Mouse (Mus musculus): ENCODE results near the gene Ext2. TPM values are rescaled to one million over a fixed set of nuclear protein-coding genes. Genes with fewer than 3 reads are reported as not detected.

Gene Ext2
- total RNA-seq, 2 experiments from 2014 or later = 58.0 to 59.9 TPM

DNA sequence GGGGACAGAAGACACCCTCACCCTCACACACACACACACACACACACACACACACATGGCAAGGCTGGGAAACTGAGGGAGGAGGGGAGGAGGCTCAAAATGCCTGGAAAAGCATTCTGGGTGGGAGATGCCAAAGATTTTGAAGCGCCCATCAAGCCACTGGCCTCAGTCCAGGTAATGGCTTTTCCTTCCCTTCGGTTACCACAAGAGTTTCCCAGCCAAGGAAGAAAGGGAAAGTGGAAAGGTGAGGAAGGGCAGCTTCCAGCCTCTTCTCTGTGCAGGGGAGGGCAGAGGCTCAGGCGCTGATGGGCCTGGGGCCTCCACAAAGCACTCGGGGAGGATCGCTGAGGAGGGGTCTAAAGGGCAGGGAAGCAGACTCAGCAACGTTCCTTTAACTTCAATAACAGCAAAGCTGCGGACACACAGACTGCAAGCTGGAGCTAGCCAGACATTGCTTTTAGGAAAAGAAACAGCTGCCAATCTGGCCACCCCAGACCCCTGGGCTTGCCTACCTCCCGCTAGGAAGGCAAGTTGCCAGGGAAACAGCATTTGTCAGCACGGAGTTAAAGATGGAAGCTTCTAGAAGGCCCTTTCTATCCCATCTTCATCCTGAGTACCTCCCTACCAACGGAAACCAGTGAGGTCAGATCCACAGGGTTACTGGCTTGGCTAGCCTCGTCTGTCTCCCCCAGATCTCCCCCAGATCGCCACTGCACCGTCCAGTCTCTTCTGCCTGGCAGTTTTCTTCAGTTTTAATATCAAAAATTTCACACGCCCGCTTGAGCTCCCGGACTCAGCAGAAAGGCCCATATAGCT is 43.1 kb downstream of the Ext2 start:
- no peak for DNase-seq
- intact Hi-C loops (cut with DNase I) = no loop called here

DNA sequence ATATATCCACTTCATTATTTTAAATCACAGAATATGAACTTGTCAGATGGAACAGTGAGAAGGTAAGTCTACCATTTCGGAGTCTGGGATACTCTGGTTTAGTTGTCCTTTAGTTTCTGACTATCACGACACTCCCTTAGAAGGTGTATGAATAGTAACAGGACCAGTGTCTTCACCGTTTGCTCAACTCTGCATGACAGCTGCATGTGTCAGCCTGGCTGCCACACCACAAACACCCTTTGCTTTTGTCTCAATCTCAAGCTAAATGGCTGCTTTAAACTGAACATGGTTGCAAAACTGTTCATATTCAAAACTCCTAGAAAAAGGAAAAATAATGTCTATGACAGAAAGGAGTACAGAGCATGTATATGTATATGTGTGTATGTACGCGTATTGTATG is 43.8 kb downstream of the Ext2 start:
- intact Hi-C loops (cut with DNase I) = no loop called here

DNA sequence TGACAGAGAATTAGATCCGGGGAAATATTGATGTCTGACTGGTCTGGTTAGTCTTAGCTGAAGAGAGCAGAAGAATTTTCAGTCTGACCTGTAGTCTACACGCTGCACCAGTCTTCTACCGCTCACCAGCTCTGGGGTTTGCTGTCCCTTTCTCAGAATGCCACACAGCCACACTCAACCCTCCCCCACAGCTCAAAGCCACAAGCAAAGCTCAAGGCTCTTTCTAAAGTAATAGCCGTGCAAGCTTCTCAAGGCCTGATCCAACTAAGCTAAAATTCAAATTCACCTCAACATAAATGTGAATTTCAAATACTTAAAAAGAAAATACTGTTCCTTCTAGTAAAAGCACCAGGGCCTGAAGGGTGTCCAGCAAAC is 45.3 kb downstream of the Ext2 start:
- intact Hi-C loops (cut with DNase I) = no loop called here
- no peak for DNase-seq

More for the DNA sequence above, 43.8 kb downstream of the Ext2 start:
- DNase-seq = no peak

DNA sequence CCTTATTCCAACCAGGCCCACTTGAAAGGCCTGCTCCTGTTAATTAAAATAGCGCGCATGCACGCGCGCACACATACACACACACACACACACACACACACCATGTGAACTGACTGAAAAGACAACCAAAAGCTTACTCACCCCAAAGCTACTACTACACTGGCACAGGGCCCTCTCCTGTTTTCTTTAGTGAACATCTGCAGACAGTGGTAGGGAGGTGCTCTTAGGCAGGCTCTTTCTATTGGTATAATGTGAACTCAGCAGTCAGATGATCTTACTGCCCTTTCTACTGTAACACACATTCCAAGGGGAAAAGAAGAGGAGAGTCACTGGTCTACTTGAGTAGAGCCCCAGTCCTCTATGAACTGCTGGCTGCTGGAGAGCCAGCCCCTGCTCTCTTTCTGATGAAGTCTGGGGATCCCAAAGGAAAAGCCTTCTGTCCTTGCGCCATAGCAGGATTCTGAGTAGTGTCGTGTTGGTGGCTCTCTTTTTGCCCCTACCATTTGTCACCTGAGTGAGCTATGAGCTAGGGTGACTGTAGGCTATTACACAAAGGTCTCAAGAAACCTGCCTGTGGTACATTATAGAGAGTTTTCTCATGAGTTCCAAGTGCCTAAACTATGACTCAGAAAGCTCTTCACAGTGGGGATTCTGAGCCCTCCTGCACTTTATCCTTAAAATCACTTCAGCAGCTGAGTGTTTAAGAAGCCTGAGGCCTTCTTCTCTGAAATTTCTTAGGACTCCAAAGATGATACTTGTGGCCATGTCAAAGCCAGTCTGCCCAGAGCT is 45.9 kb downstream of the Ext2 start:
- intact Hi-C loops (cut with DNase I) = no loop called here

DNA sequence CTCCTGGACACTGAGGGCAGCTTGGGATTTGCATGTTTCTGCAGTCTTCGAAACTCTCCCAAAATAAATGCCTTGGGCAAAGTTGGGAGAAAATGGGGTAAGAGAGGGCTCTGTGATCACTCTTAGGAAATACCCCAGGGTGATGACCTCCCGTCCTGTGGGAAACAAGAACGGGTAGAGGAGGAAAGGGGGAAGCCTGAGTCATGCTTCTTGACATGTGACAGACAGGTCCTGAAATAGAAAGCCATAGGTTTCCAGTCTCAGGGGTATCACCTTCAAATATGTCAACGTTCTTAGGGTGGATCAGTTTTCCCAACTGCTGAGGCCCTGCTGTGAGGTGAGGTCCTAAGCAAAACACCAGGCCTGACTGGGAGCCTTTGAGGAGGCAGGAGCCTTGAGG is 46.9 kb downstream of the Ext2 start:
- intact Hi-C loops (cut with DNase I) = no loop called here
- DNase-seq = no peak

More for the DNA sequence above, 45.9 kb downstream of the Ext2 start:
- no peak for DNase-seq

DNA sequence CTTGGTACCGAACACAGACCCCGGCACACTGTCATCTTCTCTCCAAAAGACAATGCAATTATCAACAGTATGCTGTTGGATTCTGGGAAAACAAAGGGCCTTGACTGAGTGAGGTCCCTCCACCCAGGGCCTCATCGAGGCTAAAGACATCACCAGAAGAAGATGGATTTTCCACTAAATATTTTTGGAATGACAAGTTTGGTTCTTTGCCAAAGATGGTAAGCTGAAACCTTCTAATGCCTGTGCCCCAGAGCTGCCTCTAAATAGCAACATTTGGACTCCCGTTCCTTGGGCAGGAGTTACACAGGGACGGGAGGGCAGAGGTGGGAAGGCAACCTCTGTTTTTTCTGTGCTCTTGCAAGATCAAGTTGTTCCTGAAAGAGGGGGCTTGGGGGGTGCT is 47.4 kb downstream of the Ext2 start:
- DNase-seq = no peak
- intact Hi-C loops (cut with DNase I) = no loop called here

DNA sequence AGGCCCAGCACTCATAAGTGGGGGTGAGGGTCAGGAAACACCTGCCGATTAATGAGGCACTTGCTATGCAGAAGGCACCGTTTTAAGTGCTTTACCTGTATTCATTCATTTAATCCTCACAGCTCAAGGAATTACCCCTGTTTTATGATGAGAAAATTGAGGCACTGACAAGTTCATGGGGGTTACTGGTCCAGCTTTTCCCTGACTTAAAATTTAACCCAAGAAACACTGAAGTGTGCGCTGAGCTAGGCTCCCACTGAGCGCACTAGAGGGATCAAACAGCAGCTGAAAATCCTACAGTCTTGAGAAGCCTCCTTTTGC is 49.6 kb downstream of the Ext2 start:
- intact Hi-C loops (cut with DNase I) = no loop called here

DNA sequence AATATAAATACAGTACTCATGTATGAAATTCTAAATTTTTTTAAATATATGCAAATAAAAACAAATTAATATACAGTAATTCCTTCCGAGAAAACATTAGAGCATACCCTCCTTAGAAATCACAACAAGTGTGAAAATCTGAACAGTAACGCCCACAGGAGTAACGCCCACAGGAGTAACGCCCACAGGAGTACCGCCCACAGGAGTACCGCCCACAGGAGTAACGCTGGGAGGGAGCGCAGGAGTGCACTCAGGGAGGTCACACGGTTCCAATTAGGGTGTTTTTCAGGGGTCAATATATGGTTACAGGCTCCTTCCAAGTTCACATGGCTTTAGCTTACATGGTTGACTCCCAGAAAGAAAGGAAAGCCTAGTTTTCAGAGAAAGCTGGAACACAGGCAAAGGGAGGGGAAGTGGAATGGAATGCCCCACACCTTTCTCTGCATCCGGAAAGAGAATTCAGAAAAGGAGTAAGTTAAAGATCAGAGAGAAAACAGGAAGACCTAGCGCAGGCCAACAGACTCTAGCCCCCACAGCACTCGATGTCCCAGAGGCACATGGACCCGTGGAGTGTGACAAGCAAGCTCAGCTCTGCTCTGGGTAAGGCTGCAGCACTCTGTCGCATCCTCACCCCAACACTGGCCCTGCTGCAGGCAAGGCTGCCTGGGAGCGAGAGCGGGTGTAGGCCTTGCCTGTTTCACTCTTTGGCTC is 50.2 kb downstream of the Ext2 start:
- intact Hi-C loops (cut with DNase I) = no loop called here
- DNase-seq = no peak

More for the DNA sequence above, 49.6 kb downstream of the Ext2 start:
- no peak for DNase-seq

DNA sequence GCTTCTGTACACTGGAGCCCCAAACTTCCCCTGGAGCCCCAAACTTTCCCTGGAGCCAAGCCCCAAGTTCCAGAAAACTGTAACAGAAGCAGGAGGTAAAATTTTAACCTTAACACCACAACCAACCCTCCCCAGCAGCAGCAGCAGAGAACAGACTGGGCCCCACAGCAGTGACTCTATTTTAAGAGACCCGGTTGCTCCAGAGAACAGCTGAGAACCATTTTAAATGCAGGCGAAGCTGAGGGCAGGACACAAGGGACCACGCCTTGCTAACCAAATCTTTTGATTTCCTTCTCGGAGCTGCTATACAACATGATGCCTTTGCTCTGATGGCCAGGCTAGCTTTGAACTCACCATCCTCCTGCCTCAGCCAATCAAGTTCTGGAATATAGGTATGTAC is 51.5 kb downstream of the Ext2 start:
- intact Hi-C loops (cut with DNase I) = no loop called here
- no peak for DNase-seq

DNA sequence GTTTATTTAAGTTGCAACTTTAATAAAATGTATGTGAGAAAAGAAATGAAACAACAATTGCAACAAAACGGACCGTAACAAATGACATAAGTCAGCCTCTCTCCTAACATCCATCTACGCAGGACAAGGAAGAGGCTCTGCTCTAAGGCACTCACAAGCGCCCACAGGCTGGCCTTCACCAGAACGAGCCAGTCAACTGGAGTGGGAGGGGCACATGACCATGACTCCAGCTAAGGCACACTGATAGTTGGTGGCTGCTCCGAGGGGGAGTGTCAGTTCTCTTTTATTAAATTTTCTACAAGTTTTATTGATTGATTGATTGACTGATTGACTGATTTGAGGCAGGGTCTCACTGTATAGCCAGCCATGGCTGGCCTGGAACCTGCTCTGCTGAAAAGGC is 52.5 kb downstream of the Ext2 start:
- DNase-seq = no peak
- intact Hi-C loops (cut with DNase I) = no loop called here

DNA sequence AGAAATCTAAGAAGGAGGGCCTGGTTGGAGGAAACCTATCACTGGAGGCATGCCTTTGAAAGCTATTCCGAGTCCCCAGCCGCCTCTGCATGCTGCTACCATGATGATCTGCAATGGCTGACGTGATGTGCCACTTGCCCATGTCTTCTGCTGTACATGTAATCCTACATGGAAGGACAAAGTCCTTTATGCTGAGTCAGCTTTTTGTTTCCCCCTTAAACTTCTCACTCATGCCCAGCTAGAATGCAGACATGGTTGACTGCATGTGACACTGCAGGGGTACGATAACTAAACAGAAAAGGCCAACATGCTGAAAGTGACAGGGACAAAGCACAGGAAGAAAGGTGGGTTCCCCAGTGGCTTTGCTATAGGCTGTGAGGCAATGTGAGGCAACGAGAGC is 56.6 kb downstream of the Ext2 start:
- intact Hi-C loops (cut with DNase I) = no loop called here

DNA sequence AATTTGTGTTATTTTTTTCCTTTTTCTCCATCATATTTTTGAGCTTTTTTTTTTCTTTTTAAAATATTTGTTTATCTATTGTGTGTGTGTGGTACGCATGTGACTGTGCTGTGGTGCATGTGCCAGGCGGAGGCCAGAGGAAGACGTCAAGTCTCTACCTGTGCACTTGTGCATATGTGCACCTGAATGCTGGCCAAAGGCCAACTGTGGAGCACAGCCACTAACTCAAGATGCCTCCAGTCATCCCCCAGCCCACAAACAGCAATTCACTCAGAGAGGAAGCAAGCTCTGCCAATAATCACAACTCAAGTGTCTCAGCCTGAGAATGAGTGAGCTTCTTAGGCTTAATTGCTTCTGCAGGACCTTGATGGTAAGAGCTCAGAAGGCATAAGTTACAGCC is 58.2 kb downstream of the Ext2 start:
- intact Hi-C loops (cut with DNase I) = no loop called here
- DNase-seq = no peak

More for the DNA sequence above, 56.6 kb downstream of the Ext2 start:
- DNase-seq = no peak

DNA sequence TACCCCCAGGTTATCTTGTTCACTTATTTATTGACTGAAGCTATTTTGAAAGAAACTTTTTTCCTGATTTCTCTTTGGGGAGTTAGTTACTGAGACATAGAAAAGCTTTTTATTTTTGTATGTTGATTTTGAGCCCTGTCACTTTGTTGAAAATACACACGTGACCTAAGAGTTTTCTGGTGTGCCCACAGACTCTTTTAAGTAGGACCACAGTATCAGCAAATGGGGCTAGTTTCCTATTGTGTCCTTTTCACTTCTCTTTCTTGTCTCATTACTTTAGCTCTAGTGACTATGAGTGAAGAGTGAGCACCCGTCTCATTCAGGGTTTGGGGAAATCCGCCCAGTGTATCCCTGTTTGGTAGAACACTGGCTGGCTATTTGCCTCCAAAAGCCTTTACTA is 62.0 kb downstream of the Ext2 start:
- no peak for DNase-seq
- intact Hi-C loops (cut with DNase I) = no loop called here

DNA sequence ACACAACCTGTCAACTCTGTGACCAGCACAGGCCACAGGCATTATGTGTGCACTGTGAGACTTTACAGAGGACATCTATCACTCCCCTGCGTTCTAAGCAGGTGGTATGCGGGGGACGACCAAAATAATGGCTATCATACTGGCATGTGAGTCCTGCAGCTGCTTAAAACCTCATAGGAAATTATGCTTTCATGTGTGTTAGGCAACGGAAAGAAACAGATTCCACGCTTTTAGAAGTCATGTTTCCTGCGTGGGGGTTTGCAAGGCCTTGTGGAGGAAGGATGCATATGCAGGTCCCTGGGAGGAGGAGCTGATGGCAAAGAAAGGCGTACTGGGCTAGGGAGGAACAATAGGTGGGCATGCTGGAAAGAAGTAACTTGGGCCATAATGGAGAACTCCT is 63.2 kb downstream of the Ext2 start:
- intact Hi-C loops (cut with DNase I) = no loop called here

DNA sequence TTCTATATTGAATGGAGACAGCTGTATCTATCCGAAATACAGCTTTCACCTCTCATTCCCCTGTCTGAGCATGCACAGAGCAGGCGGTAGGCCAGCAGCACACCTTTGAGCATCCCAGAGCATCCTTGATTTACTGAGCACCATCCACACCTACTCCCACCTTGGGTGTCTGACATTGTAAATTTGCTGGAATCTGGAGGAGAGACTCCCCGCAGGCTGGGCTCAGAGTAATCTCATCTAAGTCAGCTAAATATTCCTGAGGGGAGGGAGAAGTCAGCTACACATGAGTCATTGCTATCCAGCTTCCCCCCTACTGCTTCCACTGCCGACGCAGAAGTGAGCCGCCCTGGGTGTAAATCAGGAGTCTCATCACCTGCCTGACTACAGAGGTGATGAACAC is 64.1 kb downstream of the Ext2 start:
- intact Hi-C loops (cut with DNase I) = no loop called here
- no peak for DNase-seq

More for the DNA sequence above, 63.2 kb downstream of the Ext2 start:
- no peak for DNase-seq

DNA sequence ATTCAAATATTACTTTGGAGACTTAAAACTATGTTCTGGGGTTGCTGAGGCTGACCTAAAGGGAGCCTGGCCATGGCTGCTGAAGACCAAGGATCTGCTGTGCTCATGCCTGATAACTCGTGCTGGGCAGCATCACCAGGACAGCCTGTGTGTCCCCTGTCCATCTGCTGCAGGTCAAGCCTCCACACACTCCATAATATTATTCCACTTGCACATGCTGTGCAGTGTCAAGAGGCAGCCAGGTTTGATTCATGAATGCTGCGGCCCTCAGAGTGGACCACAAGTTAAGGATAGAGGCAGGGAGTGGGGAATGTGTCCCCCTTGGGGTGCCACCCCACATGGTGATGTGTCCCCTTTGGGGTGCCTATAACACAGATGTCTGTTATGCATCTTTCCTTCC is 68.0 kb downstream of the Ext2 start:
- intact Hi-C loops (cut with DNase I) = no loop called here
- no peak for DNase-seq

DNA sequence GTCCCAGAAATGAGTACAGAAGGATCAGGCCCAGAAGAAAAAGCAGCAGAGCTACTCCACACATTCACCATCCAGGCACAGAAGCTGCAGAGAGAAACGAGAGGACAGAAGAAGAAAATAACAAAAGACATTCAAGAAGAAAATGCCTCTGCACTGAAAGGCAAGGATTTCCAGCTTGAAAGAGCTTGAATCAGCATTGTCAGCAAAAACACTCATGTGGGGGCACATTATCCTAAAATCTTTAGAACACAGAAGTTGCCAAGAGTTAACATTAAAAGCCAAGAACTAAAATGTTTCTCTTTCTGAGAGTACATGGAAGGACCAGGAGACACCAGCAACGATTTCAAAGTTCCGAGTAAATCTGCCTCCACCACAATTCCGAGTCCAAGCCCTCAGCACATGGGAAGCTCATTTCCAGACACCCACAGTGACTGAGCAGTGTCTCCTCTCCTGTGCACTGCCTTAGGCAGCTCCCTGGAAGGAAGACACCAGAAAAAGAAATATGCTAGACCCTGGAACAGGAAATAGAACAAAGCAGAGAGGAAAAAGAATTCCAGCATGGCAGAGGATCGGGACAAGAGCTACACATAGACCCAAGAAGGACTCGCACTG is 69.1 kb downstream of the Ext2 start:
- intact Hi-C loops (cut with DNase I) = no loop called here

DNA sequence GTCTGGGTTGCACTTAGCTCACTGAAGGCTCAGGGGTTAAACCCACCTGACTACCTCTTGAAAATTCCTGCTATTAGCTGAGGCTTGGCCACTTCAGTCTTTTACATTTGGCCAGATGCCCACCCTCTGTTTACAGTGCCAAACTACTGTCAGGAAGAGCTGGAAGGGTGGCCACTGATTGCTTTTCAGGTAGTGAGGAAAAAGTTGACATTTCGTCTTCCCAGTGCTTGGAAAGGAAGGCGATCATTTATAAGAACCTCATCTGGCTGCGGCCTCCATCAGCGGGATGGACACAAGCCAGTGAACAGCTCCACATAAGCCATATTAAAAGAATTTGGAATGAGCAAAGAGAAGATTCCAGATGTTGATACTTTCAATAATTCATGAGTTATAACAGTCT is 72.7 kb downstream of the Ext2 start:
- intact Hi-C loops (cut with DNase I) = no loop called here
- no peak for DNase-seq

More for the DNA sequence above, 69.1 kb downstream of the Ext2 start:
- no peak for DNase-seq

DNA sequence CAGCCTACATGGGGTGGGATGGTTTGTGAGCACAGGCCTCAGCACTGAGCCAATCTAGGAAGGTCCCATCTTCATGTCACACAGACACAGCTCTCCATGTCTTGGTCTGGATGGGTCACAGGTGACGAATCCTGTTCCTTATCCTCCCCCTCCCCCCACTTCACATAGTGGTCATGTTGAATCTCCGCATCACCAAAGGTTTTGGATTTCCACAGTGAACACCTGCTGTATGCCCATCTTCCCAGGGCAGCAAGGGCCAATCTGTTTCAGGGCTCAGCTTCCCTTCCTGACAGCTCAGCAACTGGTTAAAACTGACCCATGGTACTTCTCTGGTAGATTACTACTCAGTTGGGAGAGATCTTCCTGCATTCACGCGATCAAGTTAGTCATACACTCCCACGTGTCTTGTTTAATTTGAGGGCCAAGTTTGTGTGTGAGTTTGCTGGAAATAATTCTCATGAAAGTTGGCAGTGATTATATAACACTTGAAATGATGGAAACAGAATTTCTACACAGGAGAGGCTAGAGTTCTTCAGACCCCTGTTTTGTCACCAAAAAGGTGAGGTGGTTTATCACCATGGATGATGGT is 74.7 kb downstream of the Ext2 start:
- no peak for DNase-seq
- intact Hi-C loops (cut with DNase I) = no loop called here

DNA sequence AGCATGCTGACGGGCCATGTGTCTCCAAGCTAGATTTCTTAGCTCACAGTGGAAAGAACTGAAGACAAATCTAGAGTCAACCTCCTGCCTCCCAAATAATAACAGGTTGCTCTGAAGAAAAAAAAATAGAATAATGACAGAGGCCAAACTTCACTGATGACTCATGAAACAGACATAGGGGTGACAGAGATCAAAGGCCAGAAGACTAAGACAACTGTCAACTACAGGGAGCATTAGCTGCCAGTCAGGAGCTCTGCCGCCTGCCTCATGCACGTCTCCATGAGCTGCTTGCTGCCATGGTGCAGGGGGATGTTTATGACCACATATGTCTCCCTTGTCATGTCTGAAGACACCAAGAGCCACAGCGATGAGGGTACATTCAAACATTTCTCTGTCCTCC is 75.7 kb downstream of the Ext2 start:
- DNase-seq = no peak
- intact Hi-C loops (cut with DNase I) = no loop called here

DNA sequence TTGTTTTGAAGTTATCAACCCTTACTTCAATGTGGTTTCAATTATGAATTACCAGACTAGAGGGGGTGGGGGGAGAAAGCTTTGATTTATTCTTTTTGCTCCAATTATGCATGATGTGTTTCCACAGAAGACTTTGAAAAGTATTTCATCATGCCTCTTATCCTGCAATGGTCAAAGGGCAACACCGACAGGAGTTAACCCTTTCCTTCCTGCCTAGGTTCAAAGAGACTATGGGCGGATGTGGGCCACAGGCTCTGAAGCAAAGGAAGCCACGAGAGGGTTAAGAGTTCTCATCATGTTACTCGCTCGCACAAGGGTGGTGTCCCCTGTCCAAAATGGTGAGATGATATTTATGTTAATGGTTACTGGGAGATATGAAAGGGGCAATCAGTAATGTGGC is 76.2 kb downstream of the Ext2 start:
- DNase-seq = no peak
- intact Hi-C loops (cut with DNase I) = no loop called here
